ENCODE assay signal across 10 mouse cellular contexts in the genomic region with DNA sequence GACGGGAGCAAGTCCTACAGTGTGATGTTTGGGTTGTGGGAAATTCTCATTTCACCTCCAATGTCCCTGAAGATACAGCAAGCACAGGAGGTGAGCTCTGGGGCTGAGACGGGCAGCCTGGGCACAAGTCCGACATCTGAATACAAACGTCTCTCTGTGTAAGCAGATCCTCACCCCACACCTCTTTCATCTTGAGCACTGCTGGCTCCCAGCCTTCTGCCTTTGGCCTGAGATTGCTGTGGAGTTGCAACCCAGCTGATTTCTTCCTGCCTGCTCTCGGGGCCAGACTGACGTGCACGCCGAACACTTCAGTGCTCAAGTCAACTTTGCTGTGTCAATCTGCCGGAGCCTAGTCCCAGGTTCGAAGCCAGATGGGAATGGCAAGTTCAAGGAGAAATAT.
DNase-seq lines count a peak whose midpoint lies in the region.
"Had no signal": no experiment of that assay in that cellular context is flagged by ENCODE, and none has a peak within 500 bp of the region (broad histone marks: within the 10 kb centered on the region; RNA-seq: fewer than 3 reads in every experiment).

No protein-coding gene starts in this region.

- intact Hi-C loops in heart, postnatal 25 days (cut with DNase I): no loop called here
- intact Hi-C loops in left cerebral cortex, postnatal 4 days (cut with DNase I): no loop called here
- intact Hi-C loops in left cerebral cortex, postnatal 14 days (cut with DNase I): no loop called here

- peak; percentile 10 to 19 for DNase-seq in heart, adult 18-20 months
- DNase-seq in heart, postnatal 25 days (ENCODE audit: low spot score): no peak
- peak; percentile 16 for DNase-seq in left cerebral cortex, postnatal 4 days
- DNase-seq in left cerebral cortex, postnatal 14 days (ENCODE audit: low spot score in 2 of 2): no peak
- peak; percentile 9 for DNase-seq in forelimb bud, embryonic 11.5 days (ENCODE audit: low read depth, low spot score)
- peak; percentile 44 for DNase-seq in lung, postnatal 14 days
- DNase-seq in kidney, adult 18-20 months: no peak
- DNase-seq: adrenal gland, postnatal 36 days; gastrocnemius, postnatal 25 days; kidney, postnatal 25 days had no signal

Comparison
In these comparisons a context has a peak if more than half of its experiments do, and no peak if none do; other contexts are left out.
1. DNase-seq: peak in heart, adult 18-20 months (2 of 2), left cerebral cortex, postnatal 4 days (single experiment), forelimb bud, embryonic 11.5 days (single experiment) and lung, postnatal 14 days (single experiment); none in heart, postnatal 25 days (single experiment), left cerebral cortex, postnatal 14 days (0 of 2) and kidney, adult 18-20 months (single experiment).